Mouse (Mus musculus): ENCODE measurements at regions not wholly inside any gene's neighbourhood (a gene's known extent, or its start where the extent isn't known, plus 50 kb on each side); places are given as distances from the start of the nearest gene placed in this dataset.

DNA sequence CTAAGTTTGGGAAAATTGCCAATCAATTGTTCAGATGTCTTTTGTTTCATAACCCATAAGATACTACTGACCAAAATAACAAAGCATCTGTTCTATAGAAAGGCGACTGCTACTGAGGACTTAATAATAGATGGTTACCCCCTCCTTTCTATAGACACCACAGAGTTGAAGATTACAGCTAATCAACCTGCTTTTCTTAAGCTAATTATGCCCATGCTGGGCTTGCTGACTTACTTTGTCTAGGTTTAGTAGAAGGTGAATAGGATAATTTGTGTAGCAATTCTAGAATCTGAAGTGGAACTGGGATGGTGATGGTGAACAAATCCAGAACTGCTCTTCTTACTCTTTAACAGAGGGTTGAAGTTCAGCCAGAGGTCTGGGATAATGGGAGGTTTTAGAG, 53.8 kb upstream of the Tbx18 start:
- no peak for DNase-seq

DNA sequence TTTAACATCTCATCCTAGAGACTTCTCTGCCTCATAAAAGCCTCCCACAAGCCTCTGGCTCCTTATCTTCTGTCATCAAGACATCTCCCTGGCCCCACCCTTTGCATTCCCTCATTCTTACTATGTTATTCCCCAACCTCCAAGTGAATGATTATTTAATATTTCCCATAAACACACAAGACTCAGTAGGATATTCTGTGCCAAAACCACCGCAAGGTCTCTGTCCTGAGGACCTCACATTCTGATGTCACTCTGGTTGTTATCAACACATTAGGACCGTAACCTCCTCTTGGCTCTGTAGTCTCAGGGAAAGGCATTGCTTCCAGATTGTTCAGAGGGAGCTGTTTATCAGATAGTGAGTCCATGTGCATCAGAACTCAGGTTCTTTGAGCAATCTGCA, 80.7 kb upstream of the Tbx18 start:
- DNase-seq = no peak

DNA sequence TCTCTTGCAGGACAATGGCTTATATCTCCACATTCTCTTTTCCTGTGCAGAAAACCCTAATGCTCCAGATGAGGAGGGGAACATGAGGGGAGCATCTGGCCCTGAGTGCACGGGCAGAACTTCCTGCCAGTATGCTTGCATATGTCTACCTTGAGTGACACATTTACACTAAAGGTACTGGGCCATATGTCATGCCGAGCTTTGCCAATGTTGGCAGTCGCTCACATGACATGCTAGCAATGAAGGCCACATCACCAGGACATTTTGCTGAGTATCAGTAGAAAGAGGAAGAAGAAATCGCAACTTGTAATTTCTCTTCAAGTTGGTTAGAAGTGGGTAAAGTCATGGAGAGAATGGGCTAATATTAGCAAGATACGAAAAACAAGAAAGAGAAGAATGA, 91.2 kb upstream of the Tbx18 start:
- DNase-seq = no peak

DNA sequence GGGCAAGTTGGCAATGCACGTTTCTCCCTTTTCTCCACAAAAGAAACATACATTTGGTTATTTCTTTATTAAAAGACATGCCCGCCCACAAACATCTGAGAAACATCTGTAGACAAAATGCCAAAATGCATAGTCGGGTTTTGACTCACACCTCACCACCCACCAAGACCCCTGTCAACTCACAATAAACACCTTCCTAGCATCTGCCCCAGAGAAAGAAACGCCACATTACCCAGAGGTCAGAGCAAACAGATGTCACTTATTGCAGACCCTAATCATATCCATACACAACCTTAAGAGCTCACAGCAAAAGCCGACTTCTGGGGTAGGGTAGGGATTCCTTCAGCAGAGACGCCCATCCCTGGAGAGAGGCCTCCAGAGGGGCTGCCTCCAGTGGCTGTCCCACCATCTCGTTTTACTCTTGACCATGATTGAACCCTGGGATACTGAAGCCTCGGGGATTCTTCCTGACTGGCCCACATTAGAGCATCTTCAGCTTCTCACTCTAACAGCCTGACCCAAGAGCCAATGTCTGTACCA, 93.7 kb upstream of the Tbx18 start:
- DNase-seq = no peak

DNA sequence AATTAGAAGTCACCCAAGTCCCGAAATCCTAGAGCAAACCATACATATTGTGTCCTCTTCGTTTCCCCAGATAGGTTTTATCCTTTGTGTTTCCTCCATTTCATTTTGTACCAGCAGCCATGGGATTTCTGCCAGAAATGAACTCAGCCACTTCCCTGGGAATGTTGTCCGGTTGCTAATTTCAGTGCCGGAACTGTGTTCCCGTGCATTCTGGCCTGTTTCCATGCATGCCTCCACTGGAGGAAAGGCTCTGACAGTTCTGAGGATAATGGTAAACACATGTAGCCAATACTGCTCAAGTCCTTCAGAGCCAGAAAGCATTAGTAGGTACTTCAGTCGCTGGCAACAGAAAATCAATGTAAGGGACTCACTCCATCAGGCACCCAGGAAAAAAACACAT, 112.8 kb upstream of the Tbx18 start:
- no peak for DNase-seq

DNA sequence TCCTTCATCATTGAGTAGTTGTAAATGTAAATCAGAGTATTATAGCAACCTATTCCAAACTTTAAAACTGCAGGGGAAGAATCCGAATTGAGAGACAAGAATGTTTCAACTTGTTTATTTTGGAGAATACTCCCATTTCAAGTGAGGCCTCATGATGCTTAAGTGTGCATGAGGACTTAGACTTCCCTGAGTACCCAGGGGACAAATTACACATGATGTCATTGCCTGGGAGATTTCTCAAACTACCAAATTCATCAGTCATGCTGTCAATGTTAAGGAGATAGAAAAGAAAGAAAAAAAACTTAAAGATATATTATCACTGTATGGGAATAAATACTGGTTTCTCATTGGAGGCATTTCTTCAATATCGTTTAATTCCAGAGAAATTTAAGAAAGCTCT, 113.4 kb upstream of the Tbx18 start:
- no peak for DNase-seq

DNA sequence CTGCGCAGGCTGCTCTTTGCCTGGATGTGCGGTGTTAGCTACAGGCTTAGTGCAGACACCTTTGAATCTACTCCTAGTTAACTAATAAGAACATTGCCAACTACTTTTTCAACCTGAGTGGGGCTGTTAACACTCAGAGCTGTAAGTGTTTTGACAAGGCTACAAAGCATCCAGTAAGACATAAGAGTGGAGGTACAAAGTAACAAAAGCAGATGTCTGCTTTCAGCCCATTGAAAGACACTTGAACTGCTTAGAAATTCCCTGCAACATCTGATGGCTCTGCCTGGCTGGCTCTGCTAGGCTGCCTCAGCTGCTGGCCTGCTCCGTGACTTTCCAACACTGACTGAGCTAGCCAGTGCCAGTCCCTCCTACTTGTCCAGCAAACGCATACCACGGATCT, 117.8 kb upstream of the Tbx18 start:
- no peak for DNase-seq

DNA sequence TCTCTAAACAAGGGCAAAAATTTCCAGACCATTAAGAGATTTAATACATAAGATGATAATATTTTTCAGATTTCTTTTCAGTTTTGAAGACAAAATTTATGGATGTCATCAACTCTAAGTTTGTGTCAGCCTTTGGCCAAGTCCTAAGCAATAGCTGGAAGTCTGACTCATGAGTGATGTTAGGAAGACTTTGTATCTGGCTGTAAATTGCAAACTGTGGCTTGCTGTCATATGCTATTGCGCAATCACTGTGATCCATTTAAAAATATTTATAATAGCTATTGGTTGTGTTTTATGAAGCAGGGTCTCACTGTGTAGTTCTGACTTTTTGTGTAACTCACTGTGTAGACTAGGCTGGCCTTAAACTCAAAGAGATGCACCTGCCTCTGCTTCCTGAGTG, 119.1 kb upstream of the Tbx18 start:
- no peak for DNase-seq

DNA sequence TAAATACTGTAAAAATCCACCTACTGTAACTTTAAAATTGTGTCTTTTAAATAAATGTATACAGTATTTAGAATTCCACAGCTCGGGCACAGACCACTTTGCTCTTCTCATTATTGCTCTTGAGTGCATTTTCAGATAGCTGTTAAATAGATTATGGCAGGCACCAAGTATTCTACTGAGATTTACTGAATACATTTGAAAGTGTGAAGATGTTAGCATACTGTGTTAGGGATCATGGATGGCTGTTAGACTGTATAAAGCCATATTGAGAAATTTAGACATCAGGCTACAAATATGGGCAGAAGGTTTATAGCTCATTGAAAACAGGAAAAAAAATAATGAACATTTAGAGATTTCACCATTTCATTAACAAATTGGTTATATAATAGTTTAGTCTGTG, 130.5 kb upstream of the Tbx18 start:
- no peak for DNase-seq

DNA sequence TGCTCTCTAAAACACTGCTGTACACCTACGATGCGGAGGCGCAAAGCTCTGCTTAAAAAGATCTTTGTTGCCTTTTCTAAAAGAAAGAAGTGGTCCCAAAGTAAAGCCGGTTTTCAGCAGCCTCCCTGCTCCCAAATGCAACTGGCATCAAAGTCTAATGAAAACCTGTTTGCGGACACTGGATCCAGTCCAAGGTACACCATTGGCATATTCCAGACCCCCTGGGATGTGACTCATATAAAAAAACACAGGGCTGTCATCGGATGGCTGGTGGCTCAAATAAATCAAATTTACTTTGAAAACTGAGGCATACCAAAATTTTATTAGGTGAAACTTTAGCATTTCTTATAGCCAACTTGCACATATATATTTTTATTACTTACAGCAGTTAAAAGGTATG, 134.2 kb upstream of the Tbx18 start:
- DNase-seq = no peak

DNA sequence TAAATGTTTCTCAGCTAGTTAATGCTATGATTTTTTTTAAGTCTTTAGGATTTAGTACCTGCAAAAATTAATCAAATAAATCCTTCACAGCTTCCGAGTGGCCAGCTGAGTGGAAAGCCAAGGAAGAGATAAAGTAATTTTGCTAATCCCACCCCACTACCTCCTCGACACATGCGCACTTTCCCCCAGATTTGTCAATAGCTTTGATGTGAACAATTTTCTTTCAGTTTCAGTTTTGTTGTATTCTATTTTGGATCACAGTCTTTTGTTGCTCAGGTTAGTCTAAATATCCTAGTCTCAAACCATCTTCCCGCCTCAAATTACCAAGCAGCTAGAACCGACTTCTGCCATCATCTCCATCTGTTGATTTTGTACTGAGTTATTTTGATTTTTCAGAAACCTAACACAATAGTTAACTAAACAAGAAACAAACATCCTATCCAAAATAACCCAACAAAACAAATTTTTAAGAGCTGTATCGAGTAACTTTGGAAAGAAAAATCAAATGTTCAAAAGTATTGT, 141.4 kb upstream of the Tbx18 start:
- DNase-seq = no peak

DNA sequence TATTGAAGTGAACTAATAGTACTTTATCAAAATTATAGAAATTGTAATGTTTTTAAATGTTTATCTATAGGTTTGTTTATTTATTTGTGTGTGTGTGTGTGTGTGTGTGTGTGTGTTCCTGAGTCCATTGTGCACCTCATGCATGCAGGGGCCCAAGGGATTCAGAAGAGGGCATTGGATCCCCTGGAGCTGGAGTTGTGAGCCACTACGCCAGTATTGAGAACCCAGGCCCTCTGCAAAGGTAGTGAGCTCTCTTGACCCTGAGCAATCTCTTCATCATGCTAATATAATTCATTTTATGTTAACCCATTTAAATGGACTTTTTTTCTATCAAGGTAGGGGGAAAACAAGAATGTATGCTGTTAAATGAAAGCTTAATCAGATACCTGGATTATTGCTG, 151.5 kb upstream of the Tbx18 start:
- DNase-seq = no peak

DNA sequence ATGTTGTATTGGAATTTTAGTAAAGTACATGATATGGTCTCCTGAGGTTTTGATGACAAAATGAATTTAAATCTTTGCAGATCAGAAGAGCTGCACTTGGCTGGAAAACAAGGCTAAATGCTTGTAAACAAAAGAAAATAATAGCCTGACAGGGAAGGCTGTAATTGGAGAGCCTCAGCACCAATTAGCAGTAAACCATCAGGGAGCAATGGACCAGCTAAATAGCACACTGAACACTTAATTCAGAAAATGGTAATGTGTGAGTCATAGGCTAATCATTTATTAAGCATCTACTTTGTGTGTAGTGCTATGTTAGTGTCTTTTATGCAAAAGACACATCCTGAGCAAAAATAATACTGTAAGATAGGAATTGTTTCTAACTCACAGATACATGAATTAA, 152.0 kb upstream of the Tbx18 start:
- no peak for DNase-seq

DNA sequence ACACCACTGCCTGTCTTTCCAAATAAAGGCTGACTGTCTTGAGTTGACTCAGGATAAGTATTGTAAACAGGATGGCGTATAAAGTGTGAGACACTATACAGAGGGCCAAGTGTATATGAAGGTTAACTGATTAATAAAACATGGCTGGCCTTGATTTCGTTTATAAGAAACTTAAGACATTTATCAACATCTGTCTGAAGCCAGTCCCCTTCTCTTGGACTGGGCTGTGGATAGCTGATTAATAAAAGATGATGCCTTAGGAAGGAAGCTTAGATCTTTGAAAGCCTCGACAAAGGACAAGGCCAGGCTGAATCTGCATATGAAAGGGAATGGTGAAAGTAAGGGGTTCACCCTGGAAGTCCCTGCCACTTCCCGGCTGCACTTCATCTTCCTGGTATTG, 163.0 kb upstream of the Tbx18 start:
- no peak for DNase-seq

DNA sequence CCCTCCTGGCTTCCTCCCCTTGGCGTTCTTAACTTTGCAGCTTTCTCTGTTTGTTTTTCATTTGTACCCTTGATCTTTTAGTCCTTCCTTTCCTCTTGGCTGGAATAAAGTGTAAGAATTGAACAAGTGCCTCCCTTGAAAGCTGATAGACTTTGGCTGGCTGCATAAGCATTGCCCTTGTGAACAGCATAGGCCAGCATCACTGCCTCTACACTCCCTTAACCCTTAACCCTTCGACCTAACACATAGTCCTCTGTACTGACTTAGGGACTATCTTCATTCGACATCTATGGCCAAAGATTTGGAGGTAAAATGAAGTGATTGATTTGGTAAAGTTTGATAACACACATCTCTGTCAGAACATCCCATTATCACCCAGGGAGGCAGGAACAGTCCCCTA, 163.5 kb upstream of the Tbx18 start:
- no peak for DNase-seq

DNA sequence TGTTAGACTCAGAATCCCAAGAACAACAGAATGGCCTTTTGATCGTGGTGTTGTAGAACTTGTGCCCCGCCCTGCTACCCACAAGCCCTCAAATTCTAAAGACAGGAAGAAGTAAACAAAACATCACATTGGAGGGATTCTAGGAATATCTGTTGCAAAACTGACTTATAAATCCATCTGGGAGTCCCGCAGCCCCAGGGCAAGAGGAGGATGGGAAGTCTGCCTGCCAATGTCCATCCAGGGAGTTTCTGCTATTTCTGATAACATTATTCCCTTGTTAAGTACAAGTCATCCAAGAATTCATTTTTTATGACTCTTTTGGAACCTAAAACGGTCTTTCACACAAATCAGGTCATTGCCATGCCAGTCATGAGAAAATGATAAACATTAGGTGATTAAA, 164.5 kb upstream of the Tbx18 start:
- DNase-seq = no peak

DNA sequence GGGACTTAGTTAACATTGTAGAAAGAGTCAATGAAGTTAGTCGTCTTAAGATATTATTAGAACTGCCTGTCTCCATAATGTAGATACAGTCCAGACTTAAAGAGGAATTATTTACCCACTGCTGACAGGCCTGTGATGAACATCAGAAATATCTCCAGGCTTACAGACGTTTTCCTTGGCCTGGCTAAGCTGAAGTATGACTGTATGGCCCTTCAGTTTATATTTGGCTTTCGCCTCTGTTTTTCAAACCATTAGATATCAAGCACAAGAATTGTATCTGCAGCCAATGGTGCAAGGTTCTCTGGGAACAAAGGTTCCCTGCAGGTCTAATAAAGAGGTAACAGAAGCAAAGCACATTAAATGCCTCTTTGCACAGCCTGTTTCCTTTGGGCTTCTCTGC, 166.3 kb upstream of the Tbx18 start:
- no peak for DNase-seq

DNA sequence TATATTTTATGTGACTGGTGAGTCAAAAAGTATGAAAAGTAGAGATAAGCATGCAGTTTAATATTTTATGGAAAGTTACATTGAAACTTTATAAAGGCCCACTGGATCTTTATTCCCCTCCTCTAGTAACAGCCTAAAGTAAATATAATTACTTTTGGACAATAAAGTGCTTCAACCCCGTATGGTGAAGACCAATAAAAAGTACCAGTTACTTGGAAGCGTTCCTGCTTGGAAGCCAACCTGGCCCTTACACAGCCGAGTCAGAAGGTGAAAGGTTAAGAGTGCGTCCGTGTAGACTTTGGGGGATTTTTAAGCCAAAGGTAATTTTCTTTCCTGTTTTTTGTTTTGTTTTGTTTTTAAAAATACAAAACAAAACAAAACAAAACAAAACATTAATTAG, 168.3 kb upstream of the Tbx18 start:
- no peak for DNase-seq

DNA sequence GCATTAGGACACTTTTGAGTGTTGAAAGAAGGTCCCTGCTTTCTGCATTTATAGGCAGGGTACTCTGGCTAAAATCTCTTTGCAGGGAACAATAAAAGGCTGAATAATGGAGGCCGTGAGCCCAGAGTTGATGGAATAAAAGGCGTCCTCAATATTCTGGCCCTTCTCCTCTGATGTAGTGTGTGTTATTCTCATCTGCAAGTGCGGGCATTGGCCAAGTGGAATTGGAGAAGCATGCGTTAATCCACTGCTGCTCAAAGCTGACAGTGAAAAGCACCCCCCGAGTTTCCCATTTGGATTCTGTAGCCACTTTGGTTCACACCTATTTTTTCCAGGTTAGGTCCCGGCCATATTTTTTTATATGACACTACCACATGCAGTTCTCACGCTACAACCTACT, 168.7 kb upstream of the Tbx18 start:
- DNase-seq = no peak

DNA sequence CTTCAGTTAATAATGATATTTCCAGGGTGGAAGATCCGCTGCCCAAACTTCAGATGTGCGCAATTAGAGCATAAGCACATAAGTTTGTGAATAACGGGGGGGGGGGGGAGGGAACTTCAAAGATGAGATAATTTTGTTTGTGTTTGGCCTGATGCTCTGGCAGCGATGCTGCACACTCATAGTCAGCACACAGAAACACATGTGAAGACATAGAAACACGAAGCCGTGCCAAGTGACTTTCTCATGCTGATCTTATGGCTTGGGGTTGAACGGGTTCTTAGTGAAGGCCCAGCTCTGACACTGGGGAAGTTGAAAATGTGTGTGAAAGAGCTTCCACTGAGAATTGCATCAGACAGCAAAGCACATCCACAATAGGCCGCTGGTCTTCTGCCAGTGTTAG, 190.2 kb upstream of the Tbx18 start:
- no peak for DNase-seq

DNA sequence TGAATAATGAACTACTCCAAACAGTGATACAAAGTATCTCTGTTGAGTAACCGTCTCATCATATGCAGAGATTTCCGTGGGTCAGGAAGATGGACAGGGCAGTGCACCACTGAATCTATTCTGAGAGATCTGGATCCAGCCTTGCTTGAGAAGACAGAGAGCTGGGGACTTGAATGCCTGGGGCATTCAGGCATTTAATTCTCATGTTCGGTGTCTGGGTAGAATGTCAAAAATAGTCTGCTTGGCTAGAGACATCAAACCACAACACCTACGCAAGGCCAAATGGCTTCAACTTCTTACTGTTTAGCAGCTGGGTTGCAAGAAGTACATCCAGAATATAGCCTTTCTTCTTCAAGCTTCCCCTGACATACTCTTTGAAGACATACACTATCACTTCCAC, 194.1 kb upstream of the Tbx18 start:
- DNase-seq = no peak

DNA sequence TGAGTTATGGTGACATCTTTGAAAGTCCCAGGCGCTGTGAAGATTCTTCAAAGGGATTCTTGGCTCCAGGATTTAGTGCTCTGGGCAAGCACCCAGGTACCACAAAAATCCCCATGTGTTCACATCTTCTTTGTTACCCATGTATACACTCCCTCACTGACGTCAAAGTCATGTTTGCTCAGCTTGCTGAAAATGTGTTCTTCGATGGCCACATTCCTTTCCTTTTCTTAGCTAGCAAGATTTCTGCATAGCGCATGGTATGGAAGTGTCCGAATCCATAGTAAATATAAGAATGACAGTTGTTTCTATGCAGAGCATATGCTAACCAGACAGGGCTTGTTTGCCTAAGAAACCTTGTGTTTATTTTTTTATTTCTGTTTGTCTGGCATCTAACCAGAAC, 202.2 kb upstream of the Tbx18 start:
- DNase-seq = no peak

DNA sequence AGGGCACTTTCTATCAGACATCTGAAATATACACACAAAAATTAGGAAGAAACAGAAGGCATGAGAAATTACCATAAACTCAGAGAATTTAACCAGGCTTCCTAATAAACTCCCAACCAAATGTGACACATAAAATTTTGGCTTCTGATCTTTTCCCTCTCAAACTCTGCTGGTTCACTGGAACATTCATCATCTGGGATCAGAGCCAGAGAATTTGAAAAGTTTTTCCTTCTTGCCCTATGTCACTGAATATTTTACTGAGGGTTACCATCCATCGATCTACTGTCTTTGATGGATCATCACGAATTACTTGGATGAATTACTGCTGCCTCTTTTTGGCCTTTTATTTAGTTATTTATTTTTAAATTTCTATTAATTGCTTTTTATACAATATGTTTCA, 221.4 kb upstream of the Tbx18 start:
- DNase-seq = no peak

DNA sequence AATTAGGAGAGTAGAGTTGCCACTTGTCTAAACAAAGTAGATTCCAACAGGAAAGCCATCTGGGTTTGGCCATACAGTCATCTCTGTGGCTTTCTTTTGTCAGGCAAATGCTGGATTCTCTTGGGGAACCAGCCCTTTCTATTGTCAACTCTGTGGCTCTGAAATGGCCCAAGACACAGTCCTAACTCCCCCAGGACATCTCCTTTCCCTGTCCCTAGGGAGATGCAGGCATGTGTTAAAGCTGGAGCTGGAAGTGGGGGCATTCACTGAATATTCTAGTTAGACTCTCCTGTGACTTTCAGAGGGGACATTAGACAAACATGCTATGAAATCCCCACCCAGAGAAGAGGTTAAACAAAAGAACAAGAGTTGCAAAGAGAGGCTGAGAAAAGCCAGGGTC, 223.9 kb upstream of the Tbx18 start:
- no peak for DNase-seq

DNA sequence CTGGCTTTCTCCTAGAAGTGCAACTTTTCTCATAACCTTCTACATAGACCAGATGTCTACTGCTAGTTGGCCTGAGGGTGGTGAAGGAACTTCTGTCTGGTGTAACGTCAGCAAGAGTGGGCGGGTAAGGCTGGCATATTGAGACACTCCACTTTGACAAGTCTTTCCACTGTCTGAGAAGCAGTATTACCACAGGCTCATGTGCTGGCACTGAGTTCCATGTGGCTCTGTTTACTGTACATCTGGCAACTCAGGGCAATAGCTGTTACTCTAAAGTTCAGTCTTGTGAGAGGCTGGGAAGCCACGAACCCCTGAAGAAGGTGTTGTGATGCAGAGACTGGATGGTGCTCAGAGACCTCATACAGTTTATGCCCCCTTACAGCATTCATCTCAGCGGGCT, 230.7 kb upstream of the Tbx18 start:
- no peak for DNase-seq

DNA sequence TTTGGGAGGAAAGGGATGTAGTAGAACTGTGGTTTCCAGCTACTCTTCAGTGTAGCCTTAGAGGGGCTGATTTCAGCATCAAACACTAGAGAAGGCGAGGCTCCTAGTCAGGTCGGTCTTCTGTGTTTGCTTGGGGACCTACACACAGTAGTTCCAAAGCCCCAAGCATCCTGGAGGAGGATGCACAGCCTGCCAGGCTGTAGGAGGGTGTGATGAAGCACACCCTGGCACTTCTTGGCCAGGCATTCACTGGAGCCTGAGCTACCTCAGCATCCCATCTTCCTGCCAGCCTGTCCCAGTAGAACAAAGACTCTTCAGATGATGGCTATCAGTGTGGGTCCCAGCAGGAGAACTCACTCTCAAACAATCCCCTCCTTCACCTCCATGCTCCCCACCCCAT, 233.4 kb upstream of the Tbx18 start:
- DNase-seq = no peak
